Mouse (Mus musculus): ENCODE measurements around the gene Ephx3. TPM values are rescaled to one million over a fixed set of nuclear protein-coding genes. Genes with fewer than 3 reads are reported as not detected.
A peak's percentile ranks its signal among the peaks of the same experiment; 100 is the strongest.

The Ephx3 gene
- polyA plus RNA-seq, 1 experiment from 2014 or later, result 0.34 TPM

GRCm38 (mm10) chr17:32205345-32205744 is 16.0 kb upstream of the Ephx3 start:
- H3K9me3 ChIP-seq (replicated peaks), result no peaks in the 10 kb centered on the region

GRCm38 (mm10) chr17:32202972-32203371 is 13.6 kb upstream of the Ephx3 start:
- H3K4me3 ChIP-seq, result no peak overlapping the region
- no peaks in the 10 kb centered on the region for H3K9me3 ChIP-seq (replicated peaks)
- H3K9ac ChIP-seq, result no peak overlapping the region
- no peaks in the 10 kb centered on the region for H3K27me3 ChIP-seq
- ATAC-seq (replicated peaks; ENCODE audit: insufficient number of reproducible peaks, insufficient read depth, low FRiP score, low read depth), result no peak
- no peak overlapping the region for H3K27ac ChIP-seq
- no peak overlapping the region for H3K4me2 ChIP-seq
- peaks cover 80% of the 10 kb centered on the region for H3K36me3 ChIP-seq
- 86% methylated on average over 3 of the region's 3 CpGs for WGBS
- H3K4me1 ChIP-seq (replicated peaks), result peaks cover 17% of the 10 kb centered on the region

More at GRCm38 (mm10) chr17:32205345-32205744, 16.0 kb upstream of the Ephx3 start:
- Histone ChIP-seq H3K27me3 (no peaks in the 10 kb centered on the region), H3K9ac (no peak overlapping the region), H3K27ac (no peak overlapping the region), H3K36me3 (peaks cover 62% of the 10 kb centered on the region), H3K4me3 (no peak overlapping the region), H3K4me1 (replicated peaks) (peaks cover 32% of the 10 kb centered on the region), H3K4me2 (no peak overlapping the region)
- WGBS, result 75% methylated on average over 3 of the region's 3 CpGs
- ATAC-seq (replicated peaks; ENCODE audit: insufficient number of reproducible peaks, insufficient read depth, low FRiP score, low read depth), result no peak

GRCm38 (mm10) chr17:32201086-32201485 is 11.7 kb upstream of the Ephx3 start:
- 79% methylated on average over 5 of the region's 5 CpGs for WGBS
- Histone ChIP-seq H3K27ac (no peak overlapping the region), H3K4me2 (no peak overlapping the region), H3K9ac (no peak overlapping the region), H3K4me3 (no peak overlapping the region), H3K9me3 (replicated peaks) (no peaks in the 10 kb centered on the region), H3K36me3 (peaks cover 86% of the 10 kb centered on the region), H3K27me3 (no peaks in the 10 kb centered on the region), H3K4me1 (replicated peaks) (no peaks in the 10 kb centered on the region)
- ATAC-seq (replicated peaks; ENCODE audit: insufficient number of reproducible peaks, insufficient read depth, low FRiP score, low read depth), result 0 out of 2 replicates have a peak, but pooled peaks have one; percentile 9

GRCm38 (mm10) chr17:32199796-32200195 is 10.4 kb upstream of the Ephx3 start:
- H3K36me3 ChIP-seq, result peaks cover 91% of the 10 kb centered on the region
- H3K4me3 ChIP-seq, result no peak overlapping the region
- ATAC-seq (replicated peaks; ENCODE audit: insufficient number of reproducible peaks, insufficient read depth, low FRiP score, low read depth), result no peak
- no peaks in the 10 kb centered on the region for H3K4me1 ChIP-seq (replicated peaks)
- no peak overlapping the region for H3K4me2 ChIP-seq
- H3K9ac ChIP-seq, result no peak overlapping the region
- H3K9me3 ChIP-seq (replicated peaks), result no peaks in the 10 kb centered on the region
- no peaks in the 10 kb centered on the region for H3K27me3 ChIP-seq
- WGBS, result 81% methylated on average over 2 of the region's 2 CpGs
- no peak overlapping the region for H3K27ac ChIP-seq

GRCm38 (mm10) chr17:32197156-32197555 is 7.8 kb upstream of the Ephx3 start:
- Histone ChIP-seq H3K4me3 (no peak overlapping the region), H3K27me3 (no peaks in the 10 kb centered on the region), H3K9ac (no peak overlapping the region), H3K4me1 (replicated peaks) (no peaks in the 10 kb centered on the region), H3K4me2 (no peak overlapping the region), H3K9me3 (replicated peaks) (no peaks in the 10 kb centered on the region), H3K27ac (no peak overlapping the region), H3K36me3 (peaks cover 69% of the 10 kb centered on the region)
- 0 out of 2 replicates have a peak, but pooled peaks have one; percentile 34 for ATAC-seq (replicated peaks; ENCODE audit: insufficient number of reproducible peaks, insufficient read depth, low FRiP score, low read depth)
- WGBS, result 84% methylated on average over 14 of the region's 14 CpGs

GRCm38 (mm10) chr17:32195725-32196124 is 6.4 kb upstream of the Ephx3 start:
- H3K9ac ChIP-seq, result no peak overlapping the region
- ATAC-seq (replicated peaks; ENCODE audit: insufficient number of reproducible peaks, insufficient read depth, low FRiP score, low read depth), result no peak
- no peaks in the 10 kb centered on the region for H3K9me3 ChIP-seq (replicated peaks)
- WGBS, result 78% methylated on average over 5 of the region's 5 CpGs
- no peak overlapping the region for H3K4me2 ChIP-seq
- no peaks in the 10 kb centered on the region for H3K27me3 ChIP-seq
- H3K27ac ChIP-seq, result no peak overlapping the region
- no peak overlapping the region for H3K4me3 ChIP-seq
- no peaks in the 10 kb centered on the region for H3K4me1 ChIP-seq (replicated peaks)
- H3K36me3 ChIP-seq, result peaks cover 54% of the 10 kb centered on the region

GRCm38 (mm10) chr17:32193010-32193409 is 3.7 kb upstream of the Ephx3 start:
- Histone ChIP-seq H3K4me1 (replicated peaks) (peaks cover 16% of the 10 kb centered on the region), H3K27me3 (peaks cover 22% of the 10 kb centered on the region), H3K4me2 (no peak overlapping the region), H3K4me3 (no peak overlapping the region), H3K36me3 (peaks cover 27% of the 10 kb centered on the region), H3K9ac (no peak overlapping the region), H3K9me3 (replicated peaks) (no peaks in the 10 kb centered on the region), H3K27ac (no peak overlapping the region)
- 81% methylated on average over 5 of the region's 5 CpGs for WGBS
- no peak for ATAC-seq (replicated peaks; ENCODE audit: insufficient number of reproducible peaks, insufficient read depth, low FRiP score, low read depth)

- Histone ChIP-seq H3K27ac (no peak overlapping the region), H3K4me3 (peak overlapping the region; percentile 46; the same call in 1 of the 2 replicates), H3K4me1 (replicated peaks) (peaks cover 16% of the 10 kb centered on the region), H3K27me3 (peaks cover 24% of the 10 kb centered on the region), H3K4me2 (peak overlapping the region; percentile 81), H3K9me3 (replicated peaks) (no peaks in the 10 kb centered on the region), H3K9ac (no peak overlapping the region), H3K36me3 (no peaks in the 10 kb centered on the region)
- no peak for ATAC-seq (replicated peaks; ENCODE audit: insufficient number of reproducible peaks, insufficient read depth, low FRiP score, low read depth)
- 17% methylated on average over 5 of the region's 5 CpGs for WGBS
Measured at GRCm38 (mm10) chr17:32189850-32190249, 501 bp upstream of the Ephx3 start.

GRCm38 (mm10) chr17:32183017-32183416 is 6.3 kb downstream of the Ephx3 start:
- Histone ChIP-seq H3K4me3 (no peak overlapping the region), H3K9me3 (replicated peaks) (no peaks in the 10 kb centered on the region), H3K27ac (no peak overlapping the region), H3K4me2 (no peak overlapping the region), H3K36me3 (no peaks in the 10 kb centered on the region), H3K27me3 (peaks cover 1% of the 10 kb centered on the region; the same call in 1 of the 2 replicates), H3K4me1 (replicated peaks) (peaks cover 19% of the 10 kb centered on the region), H3K9ac (no peak overlapping the region)
- WGBS, result 37% methylated on average over 8 of the region's 8 CpGs
- ATAC-seq (replicated peaks; ENCODE audit: insufficient number of reproducible peaks, insufficient read depth, low FRiP score, low read depth), result no peak

- Histone ChIP-seq H3K4me3 (no peak overlapping the region), H3K27ac (0 out of 2 replicates have a peak overlapping the region, but pooled peaks have one; percentile 5), H3K36me3 (no peaks in the 10 kb centered on the region), H3K4me1 (replicated peaks) (peaks cover 19% of the 10 kb centered on the region), H3K4me2 (no peak overlapping the region), H3K9ac (no peak overlapping the region), H3K27me3 (no peaks in the 10 kb centered on the region), H3K9me3 (replicated peaks) (no peaks in the 10 kb centered on the region)
- peak; percentile 53; the same call in 1 of the 2 replicates for ATAC-seq (replicated peaks; ENCODE audit: insufficient number of reproducible peaks, insufficient read depth, low FRiP score, low read depth)
- WGBS, result 35% methylated on average over 11 of the region's 11 CpGs
Measured at GRCm38 (mm10) chr17:32179621-32180491, 9.5 kb downstream of the Ephx3 start.

GRCm38 (mm10) chr17:32176919-32177318 is 12.4 kb downstream of the Ephx3 start:
- no peak for ATAC-seq (replicated peaks; ENCODE audit: insufficient number of reproducible peaks, insufficient read depth, low FRiP score, low read depth)
- Histone ChIP-seq H3K4me2 (no peak overlapping the region), H3K4me3 (no peak overlapping the region), H3K27me3 (no peaks in the 10 kb centered on the region), H3K9ac (no peak overlapping the region), H3K9me3 (replicated peaks) (no peaks in the 10 kb centered on the region), H3K27ac (no peak overlapping the region), H3K4me1 (replicated peaks) (peaks cover 22% of the 10 kb centered on the region), H3K36me3 (no peaks in the 10 kb centered on the region)
- 88% methylated on average over 4 of the region's 4 CpGs for WGBS
